Mouse (Mus musculus) kidney, adult 9 months (tissue): ENCODE measurements around the gene Ankib1.
A peak's percentile ranks its signal among the peaks of the same experiment; 100 is the strongest.

Experiments used
- DNase-seq: peaks from one replicate; pipeline ENCODE4 v3.0.0; 2022

Gene Ankib1

GRCm38 (mm10) chr5:3646539-3646938 is 156.2 kb downstream of the Ankib1 start:
- DNase-seq: no peak

GRCm38 (mm10) chr5:3645326-3645725 is 157.4 kb downstream of the Ankib1 start:
- DNase-seq: peak; percentile 11

- no peak for DNase-seq
Observed at GRCm38 (mm10) chr5:3644621-3645020, 158.1 kb downstream of the Ankib1 start.
